Comparison of ENCODE assay signal across 9 mouse cellular contexts in the genomic region with DNA sequence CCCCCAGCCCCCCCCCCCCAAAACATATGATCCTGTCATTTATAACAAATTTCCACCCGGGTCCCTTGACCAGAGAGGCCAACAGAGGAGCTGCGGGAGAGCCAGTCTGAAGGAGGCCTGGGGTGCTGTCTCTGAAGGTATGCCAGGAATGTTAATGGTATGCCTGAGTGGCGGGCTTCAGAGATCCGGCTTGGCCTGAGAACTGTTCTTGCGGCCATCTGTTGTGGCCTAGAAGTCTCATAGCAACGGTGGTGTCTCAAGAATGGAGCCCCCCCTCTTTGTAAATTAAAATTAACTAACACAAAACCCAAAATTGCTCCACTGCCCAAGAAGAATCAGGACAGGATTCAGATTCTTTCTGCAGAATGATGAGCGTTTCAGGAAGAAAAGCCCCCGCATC.
DNase-seq lines count a peak whose midpoint lies in the region; ATAC-seq and TF ChIP-seq lines count a peak whose summit lies in the region.
"Had no signal": no experiment of that assay in that cellular context is flagged by ENCODE, and none has a peak within 500 bp of the region (broad histone marks: within the 10 kb centered on the region; RNA-seq: fewer than 3 reads in every experiment).

No protein-coding gene starts in this region.

- TF ChIP-seq POLR2A in small intestine, adult 2 months (IDR thresholded peaks at IDR 0.05; ENCODE audit: low read depth, low read length), result no peak

- no peak overlapping the region for H3K4me3 ChIP-seq in forebrain, embryonic 16.5 days (replicated peaks; ENCODE audit: low read length)
- H3K4me3 ChIP-seq in small intestine, adult 2 months (ENCODE audit: low read depth, low read length), result no peak overlapping the region
- H3K4me3 ChIP-seq: heart, adult 2 months had no signal

- H3K36me3 ChIP-seq in forebrain, embryonic 16.5 days (ENCODE audit: control insufficient read depth, insufficient read depth), result no peaks in the 10 kb centered on the region
- H3K36me3 ChIP-seq in small intestine, adult 2 months (ENCODE audit: control insufficient read depth, insufficient read depth, low read length), result peaks cover 15% of the 10 kb centered on the region

- TF ChIP-seq CTCF in small intestine, adult 2 months (IDR thresholded peaks at IDR 0.05; ENCODE audit: extremely low read depth, insufficient read length, insufficient replicate concordance, low read depth, low read length), result no peak

- H3K4me1 ChIP-seq in forebrain, embryonic 16.5 days (replicated peaks; ENCODE audit: control insufficient read depth, insufficient read depth, low read length), result peaks cover 24% of the 10 kb centered on the region
- peaks cover 15% of the 10 kb centered on the region for H3K4me1 ChIP-seq in small intestine, adult 2 months (ENCODE audit: control insufficient read depth, insufficient read depth, insufficient read length, low read length)

- no peak overlapping the region for H3K27ac ChIP-seq in forebrain, embryonic 16.5 days (ENCODE audit: low read length)
- 0 out of 2 replicates have a peak overlapping the region, but pooled peaks have one; percentile 90 for H3K27ac ChIP-seq in small intestine, adult 2 months (ENCODE audit: insufficient read depth, low read depth, low read length)

- WGBS in forebrain, embryonic 16.5 days, result 3% methylated on average over 8 of the region's 8 CpGs
- WGBS in small intestine, adult 2 months, result 40% methylated on average over 8 of the region's 8 CpGs

- no peak overlapping the region for H3K4me2 ChIP-seq in forebrain, embryonic 16.5 days (ENCODE audit: low read length)

- H3K27me3 ChIP-seq in forebrain, embryonic 16.5 days (replicated peaks; ENCODE audit: control insufficient read depth, insufficient read depth, low read length), result no peaks in the 10 kb centered on the region
- H3K27me3 ChIP-seq in small intestine, adult 2 months (ENCODE audit: control insufficient read depth, insufficient read depth, low read length), result no peaks in the 10 kb centered on the region

- H3K9me3 ChIP-seq in forebrain, embryonic 16.5 days (ENCODE audit: control insufficient read depth, low read length), result no peaks in the 10 kb centered on the region

- H3K9ac ChIP-seq in forebrain, embryonic 16.5 days (replicated peaks; ENCODE audit: low read depth, low read length), result no peak overlapping the region

- peak; percentile 46; the same call in 1 of the 2 replicates for ATAC-seq in forebrain, embryonic 16.5 days
- no peak for ATAC-seq in megakaryocyte-erythroid progenitor cell, adult 5-6 weeks (replicated peaks; ENCODE audit: low FRiP score, low TSS enrichment, poor library complexity, severe bottlenecking)
- ATAC-seq in erythroblast, adult 5-6 weeks (replicated peaks; ENCODE audit: low FRiP score, poor library complexity, severe bottlenecking), result no peak

- DNase-seq in ovary, adult 18-20 months (ENCODE audit: low spot score), result peak; percentile 22
- DNase-seq in ovary, postnatal 14 days (ENCODE audit: low spot score), result no peak
- peak; percentile 53 to 65 for DNase-seq in kidney, postnatal 36 days
- no peak for DNase-seq in layer of hippocampus, adult 8-10 months (ENCODE audit: low spot score in 2 of 2)

Comparison
In these comparisons a context has a peak if more than half of its experiments do, and no peak if none do; other contexts are left out.
1. DNase-seq: peak in ovary, adult 18-20 months (single experiment) and kidney, postnatal 36 days (2 of 2); none in ovary, postnatal 14 days (single experiment) and layer of hippocampus, adult 8-10 months (0 of 2).